Mouse (Mus musculus): ENCODE data around the gene Bmpr2. TPM values are rescaled to one million over a fixed set of nuclear protein-coding genes. Genes with fewer than 3 reads are reported as not detected.

The Bmpr2 gene
- total RNA-seq, 2 experiments from 2014 or later = 5.9 to 9.7 TPM

GRCm38 (mm10) chr1:59788975-59789374 lies 25.8 kb downstream of the Bmpr2 start:
- ATAC-seq (replicated peaks; ENCODE audit: low FRiP score, low TSS enrichment, poor library complexity, severe bottlenecking) = peak; percentile 44; the same call in 1 of the 2 replicates

- no peak for ATAC-seq (replicated peaks; ENCODE audit: low FRiP score, low TSS enrichment, poor library complexity, severe bottlenecking)
Measured at GRCm38 (mm10) chr1:59789741-59790140, 26.5 kb downstream of the Bmpr2 start.

- ATAC-seq (replicated peaks; ENCODE audit: low FRiP score, low TSS enrichment, poor library complexity, severe bottlenecking) = no peak
Measured at GRCm38 (mm10) chr1:59795336-59795735, 32.1 kb downstream of the Bmpr2 start.

- ATAC-seq (replicated peaks; ENCODE audit: low FRiP score, low TSS enrichment, poor library complexity, severe bottlenecking) = no peak
Measured at GRCm38 (mm10) chr1:59797865-59798264, 34.7 kb downstream of the Bmpr2 start.

GRCm38 (mm10) chr1:59804363-59804762 lies 41.2 kb downstream of the Bmpr2 start:
- peak; percentile 81 for ATAC-seq (replicated peaks; ENCODE audit: low FRiP score, low TSS enrichment, poor library complexity, severe bottlenecking)

- ATAC-seq (replicated peaks; ENCODE audit: low FRiP score, low TSS enrichment, poor library complexity, severe bottlenecking) = no peak
Measured at GRCm38 (mm10) chr1:59809921-59810320, 46.7 kb downstream of the Bmpr2 start.

- no peak for ATAC-seq (replicated peaks; ENCODE audit: low FRiP score, low TSS enrichment, poor library complexity, severe bottlenecking)
Measured at GRCm38 (mm10) chr1:59812782-59813181, 49.6 kb downstream of the Bmpr2 start.

- no peak for ATAC-seq (replicated peaks; ENCODE audit: low FRiP score, low TSS enrichment, poor library complexity, severe bottlenecking)
Measured at GRCm38 (mm10) chr1:59825421-59825820, 62.2 kb downstream of the Bmpr2 start.

- no peak for ATAC-seq (replicated peaks; ENCODE audit: low FRiP score, low TSS enrichment, poor library complexity, severe bottlenecking)
Measured at GRCm38 (mm10) chr1:59826583-59826982, 63.4 kb downstream of the Bmpr2 start.

GRCm38 (mm10) chr1:59829410-59829809 lies 66.2 kb downstream of the Bmpr2 start:
- no peak for ATAC-seq (replicated peaks; ENCODE audit: low FRiP score, low TSS enrichment, poor library complexity, severe bottlenecking)

GRCm38 (mm10) chr1:59830194-59830593 lies 67.0 kb downstream of the Bmpr2 start:
- peak; percentile 80 for ATAC-seq (replicated peaks; ENCODE audit: low FRiP score, low TSS enrichment, poor library complexity, severe bottlenecking)

- ATAC-seq (replicated peaks; ENCODE audit: low FRiP score, low TSS enrichment, poor library complexity, severe bottlenecking) = no peak
Measured at GRCm38 (mm10) chr1:59833723-59834122, 70.5 kb downstream of the Bmpr2 start.

GRCm38 (mm10) chr1:59848327-59848726 lies 85.1 kb downstream of the Bmpr2 start:
- no peak for ATAC-seq (replicated peaks; ENCODE audit: low FRiP score, low TSS enrichment, poor library complexity, severe bottlenecking)

GRCm38 (mm10) chr1:59859046-59859445 lies 95.8 kb downstream of the Bmpr2 start:
- no peak for ATAC-seq (replicated peaks; ENCODE audit: low FRiP score, low TSS enrichment, poor library complexity, severe bottlenecking)

GRCm38 (mm10) chr1:59862144-59862543 lies 98.9 kb downstream of the Bmpr2 start:
- ATAC-seq (replicated peaks; ENCODE audit: low FRiP score, low TSS enrichment, poor library complexity, severe bottlenecking) = no peak

- ATAC-seq (replicated peaks; ENCODE audit: low FRiP score, low TSS enrichment, poor library complexity, severe bottlenecking) = no peak
Measured at GRCm38 (mm10) chr1:59868041-59868440, 104.8 kb downstream of the Bmpr2 start.

GRCm38 (mm10) chr1:59874023-59874422 lies 110.8 kb downstream of the Bmpr2 start:
- ATAC-seq (replicated peaks; ENCODE audit: low FRiP score, low TSS enrichment, poor library complexity, severe bottlenecking) = no peak

GRCm38 (mm10) chr1:59878098-59878497 lies 114.9 kb downstream of the Bmpr2 start:
- ATAC-seq (replicated peaks; ENCODE audit: low FRiP score, low TSS enrichment, poor library complexity, severe bottlenecking) = no peak

- ATAC-seq (replicated peaks; ENCODE audit: low FRiP score, low TSS enrichment, poor library complexity, severe bottlenecking) = peak; percentile 78; the same call in 1 of the 2 replicates
Measured at GRCm38 (mm10) chr1:59883349-59884134, 120.3 kb downstream of the Bmpr2 start.

GRCm38 (mm10) chr1:59886899-59887298 lies 123.7 kb downstream of the Bmpr2 start:
- no peak for ATAC-seq (replicated peaks; ENCODE audit: low FRiP score, low TSS enrichment, poor library complexity, severe bottlenecking)

GRCm38 (mm10) chr1:59888018-59888417 lies 124.8 kb downstream of the Bmpr2 start:
- no peak for ATAC-seq (replicated peaks; ENCODE audit: low FRiP score, low TSS enrichment, poor library complexity, severe bottlenecking)
